Mouse (Mus musculus): Measurements from ENCODE around the gene Blcap. TPM values are rescaled to one million over a fixed set of nuclear protein-coding genes. Genes with fewer than 3 reads are reported as not detected.

Gene Blcap
- total RNA-seq, 4 experiments from 2014 or later = 48.1 to 54.0 (median 50.2) TPM

DNA sequence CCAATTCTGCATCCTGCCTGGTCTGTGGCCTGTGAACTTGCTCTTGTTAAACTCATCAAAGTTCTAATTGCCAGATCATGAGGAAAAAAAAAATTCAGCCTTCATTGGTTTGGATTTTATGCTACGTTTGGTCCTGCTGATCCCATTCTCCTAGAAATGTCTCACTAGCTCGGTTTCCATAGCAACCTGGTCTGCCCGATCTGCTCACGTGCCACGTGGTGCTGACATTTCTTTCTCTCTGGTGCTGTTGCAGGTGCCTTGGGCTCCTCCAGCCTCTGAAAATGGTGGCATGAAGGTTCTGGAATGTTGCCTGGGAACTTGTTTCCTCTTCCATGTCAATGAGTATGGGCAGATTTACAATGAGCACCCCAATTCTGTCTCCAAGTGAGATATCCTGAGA lies 50.6 kb downstream of the Blcap start:
- no peak for DNase-seq (ENCODE audit: low spot score)

DNA sequence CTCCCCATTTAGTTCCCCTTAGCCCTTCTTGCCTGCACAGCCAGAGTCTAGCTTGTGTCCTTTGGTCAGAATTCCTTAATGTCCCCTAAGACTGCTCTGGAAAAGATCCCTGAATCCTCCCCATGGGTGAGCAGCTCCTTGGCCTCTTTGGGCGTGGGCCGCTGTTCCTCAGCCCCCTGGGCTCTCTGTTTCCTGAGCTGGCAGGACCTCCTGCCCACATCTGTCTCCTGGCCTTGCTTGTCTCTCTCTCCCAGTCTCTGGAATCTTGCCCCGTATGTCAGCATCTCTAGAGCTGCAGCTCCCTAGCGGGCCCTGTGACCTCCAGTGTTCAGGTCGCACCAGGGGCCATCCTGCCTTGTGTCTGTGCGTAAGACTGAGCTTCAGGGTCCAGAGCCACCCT lies 51.6 kb downstream of the Blcap start:
- no peak for DNase-seq (ENCODE audit: low spot score)

DNA sequence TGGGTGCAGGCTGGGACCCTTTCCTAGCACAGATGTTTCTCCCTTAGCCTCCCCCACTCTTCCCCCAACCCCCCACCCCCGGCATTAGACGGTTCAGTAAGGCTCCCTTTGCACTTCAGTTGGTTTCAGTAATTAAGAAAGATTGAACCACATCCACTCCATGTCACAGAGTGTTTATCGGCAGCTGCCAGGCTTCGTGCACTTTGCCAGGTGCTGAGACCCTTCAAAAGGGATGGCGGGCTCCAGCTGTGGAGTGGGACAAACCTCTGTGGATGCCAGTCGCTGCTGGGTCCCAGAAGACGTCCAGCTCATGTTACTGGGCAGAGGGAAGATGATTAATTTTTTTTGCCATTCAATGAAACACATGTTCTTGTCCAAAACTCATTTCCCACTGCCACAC lies 52.6 kb downstream of the Blcap start:
- DNase-seq (ENCODE audit: low spot score) = no peak

GRCm38 (mm10) chr2:157517526-157517925 lies 53.5 kb downstream of the Blcap start:
- DNase-seq (ENCODE audit: low spot score) = no peak

GRCm38 (mm10) chr2:157514353-157514752 lies 56.7 kb downstream of the Blcap start:
- no peak for DNase-seq (ENCODE audit: low spot score)

DNA sequence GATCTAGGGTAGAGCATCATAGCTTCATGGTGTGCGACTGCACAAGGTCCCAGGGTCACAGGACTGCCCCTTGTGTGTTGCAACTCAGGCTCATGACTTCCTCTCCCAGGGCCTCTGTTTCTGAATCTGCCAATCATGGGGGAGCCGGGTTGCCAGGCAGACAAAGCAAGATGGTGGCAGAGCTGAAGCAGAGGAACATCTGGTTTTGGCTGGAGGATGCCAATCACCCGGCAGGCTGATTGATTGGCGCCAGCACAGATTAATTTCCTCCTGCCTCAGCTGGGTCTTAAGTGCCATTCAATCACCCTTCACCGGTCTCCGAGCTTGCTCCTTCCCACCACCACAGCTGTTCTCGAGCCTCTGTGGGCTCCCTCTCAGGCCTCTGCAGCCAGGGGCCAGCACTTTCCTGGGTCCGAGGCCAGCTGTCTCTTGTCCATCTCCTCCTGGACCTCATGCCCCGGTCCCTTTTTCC lies 57.3 kb downstream of the Blcap start:
- DNase-seq (ENCODE audit: low spot score) = no peak

- DNase-seq (ENCODE audit: low spot score) = no peak
Measured at GRCm38 (mm10) chr2:157512859-157513258, 58.2 kb downstream of the Blcap start.

DNA sequence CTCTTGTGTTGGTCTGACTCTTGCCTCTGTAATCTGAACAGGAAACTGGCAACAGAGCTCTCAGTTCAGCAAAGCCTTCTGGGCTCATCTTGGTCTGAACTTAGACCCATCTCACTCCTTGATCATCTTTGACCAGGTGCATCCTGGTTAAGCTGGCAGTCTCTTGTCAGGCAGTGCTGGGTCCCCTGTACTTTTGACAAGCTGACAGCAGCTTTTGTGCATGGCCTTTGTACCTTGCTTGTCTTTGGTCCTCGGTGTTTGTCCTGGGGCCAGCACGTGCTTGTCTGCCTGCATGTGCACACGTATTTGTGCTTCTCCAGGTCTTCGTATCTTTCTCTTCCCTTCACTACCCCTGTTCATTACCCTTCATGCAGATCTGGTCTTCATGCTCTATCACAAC lies 61.0 kb downstream of the Blcap start:
- no peak for DNase-seq (ENCODE audit: low spot score)

GRCm38 (mm10) chr2:157509182-157509581 lies 61.9 kb downstream of the Blcap start:
- no peak for DNase-seq (ENCODE audit: low spot score)

DNA sequence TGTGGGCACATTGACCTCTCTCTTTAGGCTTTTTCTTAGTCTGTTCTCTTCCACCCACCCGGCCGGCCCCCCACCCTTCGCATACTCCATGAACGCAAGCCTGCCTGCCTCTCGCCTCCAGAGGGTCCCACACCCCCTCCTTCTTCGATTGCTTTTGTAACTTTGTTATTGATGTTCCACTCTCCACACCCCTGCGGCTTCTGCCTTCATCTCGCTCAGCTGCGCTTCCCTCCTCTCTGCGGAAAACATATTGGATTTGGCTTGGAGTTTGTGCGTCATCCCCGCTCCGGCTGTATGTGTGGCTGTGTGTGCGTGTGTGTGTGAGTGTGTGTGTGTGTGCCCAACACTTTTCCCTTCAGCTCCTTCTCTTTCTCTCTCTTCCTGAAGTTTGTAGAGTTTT lies 64.3 kb downstream of the Blcap start:
- DNase-seq (ENCODE audit: low spot score) = no peak

Small RNA genes lying within 50 kb of the gene (microRNA-seq; reads per million reads assigned to microRNA genes)
- not detected for gene Gm23134

Other genes with a start within 250 kb of the Blcap start
- not detected for gene Ghrh, start 223.8 kb downstream of the Blcap start, total RNA-seq (2022)
- gene Manbal, start 203.7 kb downstream of the Blcap start, total RNA-seq (2022) = 10 to 100 TPM; 19.6 to 24.3 (median 22.9) TPM
- 1 to 10 TPM; 3.2 to 4.9 (median 3.7) TPM for gene Src, start 152.8 kb downstream of the Blcap start, total RNA-seq (2022)
- gene Nnat, start 11.2 kb downstream of the Blcap start, total RNA-seq (2022) = 1 to 10 TPM in 3 of 4 experiments, under 1 TPM in 1; 0.37 to 4.2 (median 1.5) TPM
- 10 to 100 TPM in 2 of 4 experiments, 1 to 10 TPM in 2; 8.9 to 14.3 (median 10.1) TPM for gene Ctnnbl1, start 166.1 kb upstream of the Blcap start, total RNA-seq (2022)